Mouse (Mus musculus): Measurements from ENCODE around the gene Tmem127. TPM values are rescaled to one million over a fixed set of nuclear protein-coding genes. Genes with fewer than 3 reads are reported as not detected.
A peak's percentile ranks its signal among the peaks of the same experiment; 100 is the strongest.
"Not testable (repeated sequence)": the region's sequence is repeated elsewhere in the genome, so short reads cannot be mapped to it uniquely, and the experiment has no call there.

Gene Tmem127
- total RNA-seq, 2 experiments from 2014 or later, result 96.3 to 101 TPM

- DNase-seq (ENCODE audit: low spot score in 2 of 2), result no peak
Measured at GRCm38 (mm10) chr2:127262480-127262879, 14.8 kb downstream of the Tmem127 start.

- DNase-seq (ENCODE audit: low spot score in 2 of 2), result no peak
Measured at GRCm38 (mm10) chr2:127267854-127268253, 20.1 kb downstream of the Tmem127 start.

GRCm38 (mm10) chr2:127269491-127270299 is 22.0 kb downstream of the Tmem127 start, which contains the start of gene Stard7:
Gene Stard7, plus strand, starts transcription at chr2:127270218.
- DNase-seq (ENCODE audit: low spot score in 2 of 2), result peak; percentile 94 to 96

- peak; percentile 80 to 85 for DNase-seq (ENCODE audit: low spot score in 2 of 2)
Measured at GRCm38 (mm10) chr2:127270300-127271041, 22.8 kb downstream of the Tmem127 start.

DNA sequence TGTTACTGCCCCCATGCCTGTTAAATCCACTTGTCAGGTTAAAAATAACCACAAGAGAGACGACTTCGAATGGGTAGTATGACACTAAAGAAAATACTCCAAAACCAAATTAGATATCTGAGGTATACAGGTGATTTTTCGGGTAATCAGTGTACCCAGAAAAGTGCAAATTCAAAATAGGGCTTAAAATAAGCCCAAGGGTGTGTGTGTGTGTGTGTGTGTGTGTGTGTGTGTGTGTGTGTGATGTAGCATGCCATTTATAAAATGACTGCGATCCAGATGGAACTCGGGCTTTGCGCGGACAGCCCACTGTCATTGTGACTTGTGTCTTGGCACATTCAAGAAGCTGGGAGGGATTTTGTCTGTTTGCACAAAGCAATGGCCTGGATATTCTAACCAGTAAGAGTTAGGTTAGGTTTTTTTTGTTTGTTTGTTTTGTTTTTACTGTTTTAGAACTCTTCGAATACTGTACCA is 23.4 kb downstream of the Tmem127 start:
- peak in 1 of 2 experiments; percentile 34 for DNase-seq (ENCODE audit: low spot score in 2 of 2)

DNA sequence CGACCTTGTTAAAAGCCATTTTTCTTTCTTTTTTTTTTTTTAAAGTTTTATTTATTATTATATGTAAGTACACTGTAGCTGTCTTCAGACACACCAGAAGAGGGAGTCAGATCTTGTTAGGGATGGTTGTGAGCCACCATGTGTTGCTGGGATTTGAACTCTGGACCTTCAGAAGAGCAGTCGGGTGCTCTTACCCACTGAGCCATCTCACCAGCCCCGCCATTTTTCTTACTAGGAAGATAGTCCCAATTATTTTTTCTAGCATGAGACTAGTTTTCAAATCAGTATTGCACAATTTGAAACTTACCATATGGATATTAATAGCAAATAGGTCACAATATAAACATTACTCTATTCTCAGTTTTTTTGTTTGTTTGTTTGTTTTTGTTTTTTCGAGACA is 24.3 kb downstream of the Tmem127 start:
- not testable (repeated sequence) for DNase-seq (ENCODE audit: low spot score in 2 of 2)

GRCm38 (mm10) chr2:127272806-127273205 is 25.1 kb downstream of the Tmem127 start:
- no peak for DNase-seq (ENCODE audit: low spot score in 2 of 2)

GRCm38 (mm10) chr2:127274590-127274989 is 26.9 kb downstream of the Tmem127 start:
- DNase-seq (ENCODE audit: low spot score in 2 of 2), result no peak

GRCm38 (mm10) chr2:127275551-127276320 is 28.0 kb downstream of the Tmem127 start:
- DNase-seq (ENCODE audit: low spot score in 2 of 2), result no peak

GRCm38 (mm10) chr2:127278162-127278561 is 30.5 kb downstream of the Tmem127 start:
- no peak for DNase-seq (ENCODE audit: low spot score in 2 of 2)

DNA sequence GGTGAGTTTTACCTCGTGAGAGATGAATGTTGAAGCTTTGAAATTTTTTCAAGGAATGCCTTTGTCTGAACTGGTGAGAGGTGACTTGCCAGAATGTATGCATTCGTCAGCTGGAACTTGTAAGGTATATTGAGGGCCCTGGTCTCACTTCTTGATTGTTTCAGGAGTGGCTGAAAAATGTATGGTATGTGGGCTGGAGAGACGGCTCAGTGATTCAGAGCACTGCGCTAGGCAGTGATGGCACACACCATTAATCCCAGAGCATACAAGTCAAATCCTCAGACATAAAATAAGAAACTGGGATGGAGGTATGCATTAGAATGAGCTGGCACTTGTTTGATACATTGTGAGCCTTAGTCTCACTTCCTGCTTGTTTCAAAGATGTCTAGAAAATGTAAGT is 44.5 kb downstream of the Tmem127 start:
- DNase-seq (ENCODE audit: low spot score in 2 of 2), result no peak

DNA sequence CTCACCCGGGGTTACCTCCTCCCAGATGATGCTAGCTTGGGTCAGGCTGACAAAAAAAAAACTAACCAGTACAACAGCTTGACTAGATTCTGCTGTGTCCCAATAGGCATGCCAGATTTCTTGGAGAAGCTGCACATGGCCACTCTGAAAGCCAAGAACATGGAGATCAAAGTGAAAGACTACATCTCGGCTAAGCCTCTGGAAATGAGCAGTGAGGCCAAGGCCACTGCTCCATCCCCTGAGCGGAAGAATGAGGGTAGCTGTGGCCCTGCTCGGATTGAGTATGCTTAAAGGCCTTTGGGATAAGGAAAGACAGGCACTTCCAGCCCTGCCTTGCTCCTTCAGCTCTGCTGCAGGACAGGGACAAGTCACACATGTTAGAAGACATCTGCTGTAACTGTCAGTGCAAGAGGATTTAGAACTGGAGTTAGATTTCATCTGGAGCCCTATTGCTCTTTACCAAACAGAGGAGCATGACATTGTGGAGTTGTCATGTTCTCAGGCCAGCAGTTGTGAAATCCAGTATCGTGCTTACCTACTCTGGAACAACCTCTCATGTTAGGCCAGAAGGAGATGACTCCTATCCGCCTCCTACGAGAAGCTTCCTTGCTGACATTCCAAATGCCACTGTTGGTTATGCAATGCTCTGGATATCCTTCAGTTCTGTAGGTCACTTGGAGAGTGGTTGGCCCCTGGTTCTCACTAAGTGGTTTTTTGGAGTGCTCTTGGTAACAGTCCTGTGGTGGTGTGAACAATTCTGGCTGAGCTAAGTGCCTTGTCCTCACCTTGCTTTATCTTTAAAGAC is 49.5 kb downstream of the Tmem127 start:
- DNase-seq (ENCODE audit: low spot score in 2 of 2), result no peak

GRCm38 (mm10) chr2:127298056-127298455 is 50.3 kb downstream of the Tmem127 start:
- DNase-seq (ENCODE audit: low spot score in 2 of 2), result no peak

GRCm38 (mm10) chr2:127300701-127301100 is 53.0 kb downstream of the Tmem127 start:
- DNase-seq (ENCODE audit: low spot score in 2 of 2), result no peak

DNA sequence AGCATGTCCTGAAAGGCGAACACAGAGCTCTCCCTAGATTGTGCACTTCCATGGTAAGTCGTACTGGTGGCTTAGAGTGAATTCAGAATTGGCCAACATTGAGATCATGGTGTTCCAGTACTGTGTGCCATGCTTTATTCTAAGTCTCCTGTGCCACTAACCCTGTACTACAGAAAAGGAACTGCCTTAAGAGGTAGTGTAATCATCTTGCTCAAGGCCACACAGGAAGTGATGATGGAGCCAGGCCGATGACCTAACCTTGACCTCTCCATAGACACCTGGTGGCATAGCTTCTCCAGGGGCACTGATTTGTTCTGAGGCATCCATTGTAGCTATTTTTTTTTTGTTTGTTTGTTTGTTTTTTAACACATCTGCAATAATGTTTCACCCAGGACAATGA is 54.2 kb downstream of the Tmem127 start:
- DNase-seq (ENCODE audit: low spot score in 2 of 2), result no peak

GRCm38 (mm10) chr2:127304192-127304591 is 56.5 kb downstream of the Tmem127 start:
- not testable (repeated sequence) for DNase-seq (ENCODE audit: low spot score in 2 of 2)

DNA sequence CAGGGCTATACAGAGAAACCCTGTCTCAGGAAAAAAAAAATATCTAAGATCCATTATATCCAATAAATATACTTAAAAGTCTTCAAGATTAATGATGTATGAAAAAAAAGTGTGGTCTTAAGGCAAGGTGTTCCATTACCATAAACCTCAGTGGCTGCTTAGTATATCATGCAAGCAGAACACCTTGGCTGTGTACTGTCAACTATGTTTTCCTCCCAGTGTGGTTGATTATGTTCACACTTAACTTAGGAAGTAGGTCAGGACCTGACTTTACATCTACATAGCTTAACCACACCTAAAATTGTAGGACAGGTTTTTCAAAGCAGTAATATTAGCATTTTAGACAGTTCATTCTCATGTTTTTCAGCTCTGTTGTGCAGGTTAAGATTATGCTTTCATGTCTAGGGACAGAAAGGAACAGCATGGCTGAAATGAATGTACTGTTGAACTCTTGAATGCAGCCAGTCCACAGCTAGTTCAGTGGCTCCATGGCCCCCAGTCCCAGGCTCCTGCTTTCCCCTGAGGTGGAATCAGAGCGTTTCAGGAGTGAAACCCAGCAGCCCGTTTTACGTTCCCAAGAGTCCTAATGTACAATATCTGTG is 57.0 kb downstream of the Tmem127 start:
- no peak for DNase-seq (ENCODE audit: low spot score in 2 of 2)

- DNase-seq (ENCODE audit: low spot score in 2 of 2), result no peak
Measured at GRCm38 (mm10) chr2:127306123-127306522, 58.4 kb downstream of the Tmem127 start.

DNA sequence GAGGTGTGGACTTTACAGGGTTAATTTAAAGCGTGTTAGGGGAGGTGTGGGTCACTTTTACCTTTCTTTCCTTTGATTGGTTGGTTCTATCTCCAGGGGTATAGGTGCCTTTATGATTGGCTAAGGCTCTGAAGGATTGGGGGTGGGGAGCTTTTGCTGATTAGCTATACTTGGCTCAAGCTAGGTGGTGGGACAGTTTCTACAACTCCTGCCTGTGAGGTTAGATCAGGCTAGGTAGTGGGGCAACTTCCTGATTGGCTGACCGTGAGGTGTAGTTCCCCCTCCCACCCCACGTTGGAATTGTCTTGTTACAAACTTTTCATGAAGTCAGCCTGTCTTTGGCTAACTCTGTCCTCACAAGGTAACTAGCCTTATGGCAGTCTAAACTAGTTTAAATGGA is 59.5 kb downstream of the Tmem127 start:
- DNase-seq (ENCODE audit: low spot score in 2 of 2), result no peak

- DNase-seq (ENCODE audit: low spot score in 2 of 2), result no peak
Measured at GRCm38 (mm10) chr2:127308660-127309059, 61.0 kb downstream of the Tmem127 start.
